Mouse (Mus musculus): ENCODE results near the gene Rnpc3. TPM values are rescaled to one million over a fixed set of nuclear protein-coding genes. Genes with fewer than 3 reads are reported as not detected.

The Rnpc3 gene
- polyA plus RNA-seq, 1 experiment = 2.7 TPM

- TF ChIP-seq CTCF (IDR thresholded peaks at IDR 0.05; ENCODE audit: extremely low read depth, insufficient read length, insufficient replicate concordance, low read depth, low read length) (no peak), POLR2A (IDR thresholded peaks at IDR 0.05; ENCODE audit: low read depth, low read length) (no peak)
- Histone ChIP-seq H3K4me1 (ENCODE audit: control insufficient read depth, insufficient read depth, insufficient read length, low read length) (no peaks in the 10 kb centered on the region), H3K27me3 (ENCODE audit: control insufficient read depth, insufficient read depth, low read length) (no peaks in the 10 kb centered on the region), H3K4me3 (ENCODE audit: low read depth, low read length) (peak overlapping the region; percentile 98), H3K27ac (ENCODE audit: insufficient read depth, low read depth, low read length) (peak overlapping the region; percentile 100), H3K36me3 (ENCODE audit: control insufficient read depth, insufficient read depth, low read length) (peaks cover 6% of the 10 kb centered on the region; the same call in 1 of the 2 replicates)
- 3% methylated on average over 13 of the region's 13 CpGs for WGBS
Observed at GRCm38 (mm10) chr3:113630564-113630963, 615 bp upstream of the Rnpc3 start.

GRCm38 (mm10) chr3:113606599-113606998, 23.4 kb downstream of the Rnpc3 start, which contains the start of gene Amy1:
Gene Amy1 (minus strand): TSS chr3:113606699.
- H3K36me3 ChIP-seq (ENCODE audit: control insufficient read depth, insufficient read depth, low read length) = peaks cover 18% of the 10 kb centered on the region

GRCm38 (mm10) chr3:113590844-113591243, 39.1 kb downstream of the Rnpc3 start:
- 0 out of 2 replicates have a peak, but pooled peaks cover 3% of the 10 kb centered on the region for H3K36me3 ChIP-seq (ENCODE audit: control insufficient read depth, insufficient read depth, low read length)
- no peaks in the 10 kb centered on the region for H3K27me3 ChIP-seq (ENCODE audit: control insufficient read depth, insufficient read depth, low read length)
- H3K4me1 ChIP-seq (ENCODE audit: control insufficient read depth, insufficient read depth, insufficient read length, low read length) = no peaks in the 10 kb centered on the region
- H3K4me3 ChIP-seq (ENCODE audit: low read depth, low read length) = no peak overlapping the region
- WGBS = 73% methylated on average over 1 of the region's 1 CpGs
- H3K27ac ChIP-seq (ENCODE audit: insufficient read depth, low read depth, low read length) = no peak overlapping the region
- no peak for TF ChIP-seq POLR2A (IDR thresholded peaks at IDR 0.05; ENCODE audit: low read depth, low read length)
- TF ChIP-seq CTCF (IDR thresholded peaks at IDR 0.05; ENCODE audit: extremely low read depth, insufficient read length, insufficient replicate concordance, low read depth, low read length) = no peak

More at GRCm38 (mm10) chr3:113606599-113606998, 23.4 kb downstream of the Rnpc3 start, which contains the start of gene Amy1:
- 94% methylated on average over 2 of the region's 2 CpGs for WGBS
- no peaks in the 10 kb centered on the region for H3K4me1 ChIP-seq (ENCODE audit: control insufficient read depth, insufficient read depth, insufficient read length, low read length)
- no peak within 1 kb of the TSS for H3K27ac ChIP-seq (ENCODE audit: insufficient read depth, low read depth, low read length)
- TF ChIP-seq CTCF (IDR thresholded peaks at IDR 0.05; ENCODE audit: extremely low read depth, insufficient read length, insufficient replicate concordance, low read depth, low read length) (no peak), POLR2A (IDR thresholded peaks at IDR 0.05; ENCODE audit: low read depth, low read length) (no peak)
- no peaks in the 10 kb centered on the region for H3K27me3 ChIP-seq (ENCODE audit: control insufficient read depth, insufficient read depth, low read length)
- no peak within 1 kb of the TSS for H3K4me3 ChIP-seq (ENCODE audit: low read depth, low read length)

GRCm38 (mm10) chr3:113574578-113574977, 55.4 kb downstream of the Rnpc3 start:
- Histone ChIP-seq H3K27ac (ENCODE audit: insufficient read depth, low read depth, low read length) (no peak overlapping the region), H3K4me3 (ENCODE audit: low read depth, low read length) (no peak overlapping the region), H3K4me1 (ENCODE audit: control insufficient read depth, insufficient read depth, insufficient read length, low read length) (no peaks in the 10 kb centered on the region), H3K36me3 (ENCODE audit: control insufficient read depth, insufficient read depth, low read length) (no peaks in the 10 kb centered on the region), H3K27me3 (ENCODE audit: control insufficient read depth, insufficient read depth, low read length) (no peaks in the 10 kb centered on the region)
- 53% methylated on average over 4 of the region's 4 CpGs for WGBS
- no peak for TF ChIP-seq POLR2A (IDR thresholded peaks at IDR 0.05; ENCODE audit: low read depth, low read length)
- no peak for TF ChIP-seq CTCF (IDR thresholded peaks at IDR 0.05; ENCODE audit: extremely low read depth, insufficient read length, insufficient replicate concordance, low read depth, low read length)

GRCm38 (mm10) chr3:113574138-113574537, 55.8 kb downstream of the Rnpc3 start:
- TF ChIP-seq CTCF (IDR thresholded peaks at IDR 0.05; ENCODE audit: extremely low read depth, insufficient read length, insufficient replicate concordance, low read depth, low read length) = no peak
- no peak for TF ChIP-seq POLR2A (IDR thresholded peaks at IDR 0.05; ENCODE audit: low read depth, low read length)
- WGBS = 27% methylated on average over 2 of the region's 2 CpGs
- Histone ChIP-seq H3K4me1 (ENCODE audit: control insufficient read depth, insufficient read depth, insufficient read length, low read length) (no peaks in the 10 kb centered on the region), H3K36me3 (ENCODE audit: control insufficient read depth, insufficient read depth, low read length) (no peaks in the 10 kb centered on the region), H3K4me3 (ENCODE audit: low read depth, low read length) (no peak overlapping the region), H3K27me3 (ENCODE audit: control insufficient read depth, insufficient read depth, low read length) (no peaks in the 10 kb centered on the region), H3K27ac (ENCODE audit: insufficient read depth, low read depth, low read length) (no peak overlapping the region)

- no peak for TF ChIP-seq CTCF (IDR thresholded peaks at IDR 0.05; ENCODE audit: extremely low read depth, insufficient read length, insufficient replicate concordance, low read depth, low read length)
- no peak for TF ChIP-seq POLR2A (IDR thresholded peaks at IDR 0.05; ENCODE audit: low read depth, low read length)
- no peaks in the 10 kb centered on the region for H3K36me3 ChIP-seq (ENCODE audit: control insufficient read depth, insufficient read depth, low read length)
- no peaks in the 10 kb centered on the region for H3K4me1 ChIP-seq (ENCODE audit: control insufficient read depth, insufficient read depth, insufficient read length, low read length)
- H3K27ac ChIP-seq (ENCODE audit: insufficient read depth, low read depth, low read length) = no peak overlapping the region
- H3K27me3 ChIP-seq (ENCODE audit: control insufficient read depth, insufficient read depth, low read length) = no peaks in the 10 kb centered on the region
- WGBS = 48% methylated on average over 3 of the region's 3 CpGs
- H3K4me3 ChIP-seq (ENCODE audit: low read depth, low read length) = no peak overlapping the region
Observed at GRCm38 (mm10) chr3:113572158-113572557, 57.8 kb downstream of the Rnpc3 start.

Other genes with a start within 250 kb of the Rnpc3 start
- 2.8 and 3,185 TPM in 2 replicates for gene Amy2a1, start 97.7 kb downstream of the Rnpc3 start, polyA plus RNA-seq (2012; rRNA removed)
- 0.13 and 0.52 TPM in 2 replicates for gene Amy1, start 23.4 kb downstream of the Rnpc3 start, polyA plus RNA-seq (2012; rRNA removed)